Mouse (Mus musculus) small intestine, adult 2 months (tissue): Measurements from ENCODE around the gene Nyap1.

Experiments
- CTCF ChIP-seq: fragments of 200-500 bp; IDR thresholded peaks from 2 replicates; pipeline ENCODE4 v1.5.1; 2012; ENCODE audit warnings: low read depth, mild to moderate bottlenecking, control low read depth, inconsistent platforms, low read length, moderate library complexity, mixed read lengths; ENCODE audit not compliant: insufficient replicate concordance, insufficient read length; ENCODE audit errors: extremely low read depth
- POLR2A ChIP-seq: fragments of 200-500 bp; IDR thresholded peaks from 2 replicates; pipeline ENCODE4 v1.6.1; 2012; ENCODE audit warnings: low read depth, mild to moderate bottlenecking, control low read depth, inconsistent platforms, low read length, moderate library complexity

DNA sequence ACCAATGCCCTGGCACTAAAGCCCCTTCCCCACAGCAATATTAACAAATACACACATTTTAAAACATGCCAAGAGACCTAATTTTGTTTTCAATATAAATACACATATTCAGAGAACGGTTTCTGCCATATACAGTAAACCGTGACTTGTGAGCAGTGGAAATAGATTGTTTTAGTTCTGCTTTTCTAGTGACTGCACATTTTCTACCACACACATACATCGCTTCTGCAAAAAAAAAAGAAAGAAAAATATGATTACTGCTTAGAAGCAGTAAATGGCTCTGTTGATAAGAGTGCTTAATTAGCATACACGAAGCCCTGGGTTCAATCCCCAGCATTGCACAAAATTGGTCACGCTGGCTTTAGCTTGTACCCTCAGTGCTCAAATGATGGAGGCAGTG, 17.6 kb downstream of the Nyap1 start:
- TF ChIP-seq POLR2A (no peak), CTCF (no peak)
